Mouse (Mus musculus): ENCODE measurements around the gene Pced1a. TPM values are rescaled to one million over a fixed set of nuclear protein-coding genes. Genes with fewer than 3 reads are reported as not detected.
A peak's percentile ranks its signal among the peaks of the same experiment; 100 is the strongest.
"Not testable (repeated sequence)": the region's sequence is repeated elsewhere in the genome, so short reads cannot be mapped to it uniquely, and the experiment has no call there.

Gene Pced1a
- polyA plus RNA-seq, 1 experiment from 2014 or later: 13.9 TPM

DNA sequence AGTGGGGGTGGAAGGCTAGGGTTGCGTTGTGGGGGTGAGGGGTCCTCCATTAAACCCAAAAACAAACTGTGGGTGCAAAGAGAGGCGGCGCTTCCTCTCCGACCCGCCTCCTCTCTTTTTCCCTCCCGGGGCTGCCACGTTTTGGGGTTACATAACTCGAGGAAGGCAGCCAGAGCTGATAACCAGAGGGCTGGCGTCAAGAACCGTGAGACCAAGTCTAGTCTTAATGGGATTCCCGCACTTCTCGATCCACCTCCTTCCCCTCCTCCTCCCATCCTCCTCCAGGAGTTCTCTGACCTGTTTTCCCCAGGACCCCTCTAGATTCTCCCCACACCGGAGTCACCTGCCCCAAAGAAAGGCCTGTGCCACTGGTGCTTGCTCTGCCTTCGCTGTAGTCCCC lies 26.4 kb downstream of the Pced1a start:
- Histone ChIP-seq H3K27ac (peak overlapping the region; percentile 96), H3K9me3 (replicated peaks) (no peaks in the 10 kb centered on the region), H3K36me3 (peaks cover 32% of the 10 kb centered on the region), H3K4me1 (peaks cover 32% of the 10 kb centered on the region), H3K27me3 (ENCODE audit: low read depth, poor library complexity, severe bottlenecking) (no peaks in the 10 kb centered on the region), H3K4me3 (peak overlapping the region; percentile 80)
- DNase-seq (ENCODE audit: low spot score): peak; percentile 44
- WGBS: 16% methylated on average over 14 of the region's 14 CpGs

- no peaks in the 10 kb centered on the region for H3K9me3 ChIP-seq (replicated peaks)
- no peaks in the 10 kb centered on the region for H3K27me3 ChIP-seq (ENCODE audit: low read depth, poor library complexity, severe bottlenecking)
- peak; percentile 90 for DNase-seq (ENCODE audit: low spot score)
- H3K36me3 ChIP-seq: peaks cover 39% of the 10 kb centered on the region
- H3K4me3 ChIP-seq: peak within 1 kb of the TSS; percentile 80
- H3K4me1 ChIP-seq: peaks cover 32% of the 10 kb centered on the region
- WGBS: under 1% methylated on average over 52 of the region's 53 CpGs
- H3K27ac ChIP-seq: peak within 1 kb of the TSS; percentile 96
Observed at GRCm38 (mm10) chr2:130397186-130397985, 27.1 kb downstream of the Pced1a start, which contains the start of gene Cpxm1. Gene Cpxm1 (minus strand): TSS chr2:130397574.

DNA sequence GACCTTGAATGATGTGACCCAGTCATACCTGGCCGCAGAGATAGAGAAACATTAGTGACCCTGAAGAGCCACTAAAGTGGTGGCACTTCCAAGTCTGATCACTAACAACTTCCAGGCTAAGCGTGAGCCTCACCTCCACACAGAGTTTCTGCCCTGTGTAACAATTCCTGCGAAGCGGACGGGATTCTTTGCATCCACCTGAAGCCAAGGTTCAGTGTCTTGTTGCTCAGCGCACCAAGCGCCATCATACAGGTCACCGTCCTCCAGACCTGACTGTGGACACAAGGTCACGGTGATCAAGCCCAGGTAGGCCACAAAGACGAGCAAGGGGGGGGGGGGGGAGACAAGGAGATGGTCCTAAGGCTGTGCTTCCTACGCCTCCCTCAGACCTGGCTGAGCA lies 28.8 kb downstream of the Pced1a start:
- no peak overlapping the region for H3K27ac ChIP-seq
- peaks cover 53% of the 10 kb centered on the region for H3K36me3 ChIP-seq
- no peaks in the 10 kb centered on the region for H3K9me3 ChIP-seq (replicated peaks)
- H3K4me1 ChIP-seq: peaks cover 28% of the 10 kb centered on the region
- 0 out of 2 replicates have a peak overlapping the region, but pooled peaks have one; percentile 80 for H3K4me3 ChIP-seq
- 95% methylated on average over 11 of the region's 11 CpGs for WGBS
- H3K27me3 ChIP-seq (ENCODE audit: low read depth, poor library complexity, severe bottlenecking): no peaks in the 10 kb centered on the region
- no peak for DNase-seq (ENCODE audit: low spot score)

DNA sequence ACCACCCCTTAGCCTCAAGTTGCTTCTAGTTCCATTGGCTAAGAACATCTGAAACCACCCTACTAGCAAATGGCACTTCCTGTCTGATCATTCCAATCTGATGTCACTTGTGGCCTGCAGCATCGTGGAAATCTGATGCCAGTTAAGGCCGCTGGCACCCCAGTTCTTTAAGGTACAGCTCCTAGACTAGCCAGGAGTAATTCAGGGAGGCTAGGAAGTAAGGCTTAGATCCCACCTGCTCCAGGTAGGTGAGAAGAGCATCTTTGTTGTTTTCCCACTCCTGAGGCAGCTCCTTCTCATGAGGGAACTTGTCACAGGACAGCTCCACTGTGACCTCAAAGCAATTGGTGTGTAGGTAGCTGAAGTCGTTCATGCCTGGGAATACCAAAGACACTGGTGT lies 31.7 kb downstream of the Pced1a start:
- DNase-seq (ENCODE audit: low spot score): no peak
- no peak overlapping the region for H3K4me3 ChIP-seq
- no peaks in the 10 kb centered on the region for H3K9me3 ChIP-seq (replicated peaks)
- H3K4me1 ChIP-seq: peaks cover 20% of the 10 kb centered on the region
- H3K27ac ChIP-seq: no peak overlapping the region
- 86% methylated on average over 3 of the region's 3 CpGs for WGBS
- no peaks in the 10 kb centered on the region for H3K27me3 ChIP-seq (ENCODE audit: low read depth, poor library complexity, severe bottlenecking)
- peaks cover 60% of the 10 kb centered on the region for H3K36me3 ChIP-seq

- no peak for DNase-seq (ENCODE audit: low spot score)
- Histone ChIP-seq H3K27me3 (ENCODE audit: low read depth, poor library complexity, severe bottlenecking) (no peaks in the 10 kb centered on the region), H3K36me3 (peaks cover 58% of the 10 kb centered on the region), H3K9me3 (replicated peaks) (no peaks in the 10 kb centered on the region), H3K4me3 (no peak overlapping the region), H3K27ac (no peak overlapping the region), H3K4me1 (peaks cover 3% of the 10 kb centered on the region)
- WGBS: 86% methylated on average over 11 of the region's 11 CpGs
Observed at GRCm38 (mm10) chr2:130390993-130391625, 33.4 kb downstream of the Pced1a start.

GRCm38 (mm10) chr2:130388796-130389195 lies 35.7 kb downstream of the Pced1a start:
- Histone ChIP-seq H3K27ac (no peak overlapping the region), H3K9me3 (replicated peaks) (no peaks in the 10 kb centered on the region), H3K27me3 (ENCODE audit: low read depth, poor library complexity, severe bottlenecking) (no peaks in the 10 kb centered on the region), H3K4me3 (no peak overlapping the region), H3K36me3 (peaks cover 35% of the 10 kb centered on the region), H3K4me1 (no peaks in the 10 kb centered on the region)
- DNase-seq (ENCODE audit: low spot score): no peak
- WGBS: 87% methylated on average over 2 of the region's 2 CpGs

DNA sequence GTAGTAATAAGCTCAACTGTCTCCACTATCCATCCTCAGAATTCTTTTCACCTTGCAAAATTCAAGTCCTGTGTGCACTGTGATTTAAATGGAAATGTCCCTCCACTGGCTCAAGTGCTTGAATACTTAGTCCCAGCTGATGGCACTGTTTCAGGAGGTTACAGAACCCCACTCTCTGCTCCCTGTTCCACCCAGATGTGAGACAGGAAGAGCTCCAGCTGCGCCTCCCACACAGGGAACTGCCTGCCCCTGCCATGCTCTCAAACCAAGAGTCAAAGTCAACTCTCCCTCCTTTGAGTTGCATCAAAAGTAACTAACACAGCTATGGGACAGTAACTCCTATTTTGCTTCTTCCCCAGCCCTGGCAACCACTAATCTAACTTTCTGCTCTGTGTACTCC lies 38.3 kb downstream of the Pced1a start:
- no peak overlapping the region for H3K27ac ChIP-seq
- no peak overlapping the region for H3K4me3 ChIP-seq
- peaks cover 12% of the 10 kb centered on the region for H3K36me3 ChIP-seq
- 0 out of 2 replicates have a peak, but pooled peaks cover 4% of the 10 kb centered on the region for H3K4me1 ChIP-seq
- no peaks in the 10 kb centered on the region for H3K27me3 ChIP-seq (ENCODE audit: low read depth, poor library complexity, severe bottlenecking)
- no peaks in the 10 kb centered on the region for H3K9me3 ChIP-seq (replicated peaks)
- DNase-seq (ENCODE audit: low spot score): no peak
- 74% methylated on average over 1 of the region's 1 CpGs for WGBS

DNA sequence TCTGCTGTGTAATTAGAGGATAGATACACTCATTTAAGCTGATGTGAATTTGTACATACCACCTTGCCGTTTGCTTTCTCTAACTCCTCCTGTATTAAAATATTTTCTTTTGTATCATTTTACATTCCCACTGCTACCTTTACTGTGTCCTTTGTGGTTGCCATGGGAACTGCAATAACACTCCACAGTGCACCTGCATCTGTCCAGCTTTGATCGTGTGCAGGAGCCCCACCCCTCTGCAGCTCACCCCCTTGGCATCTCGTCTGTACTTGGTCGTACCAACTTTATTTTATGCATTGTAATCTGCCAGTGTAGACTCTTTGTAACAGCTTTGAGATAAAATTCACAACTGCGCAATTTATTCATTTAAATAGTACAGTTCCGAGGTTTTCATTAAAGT lies 40.6 kb downstream of the Pced1a start:
- 0 out of 2 replicates have a peak, but pooled peaks cover 4% of the 10 kb centered on the region for H3K4me1 ChIP-seq
- DNase-seq (ENCODE audit: low spot score): no peak

DNA sequence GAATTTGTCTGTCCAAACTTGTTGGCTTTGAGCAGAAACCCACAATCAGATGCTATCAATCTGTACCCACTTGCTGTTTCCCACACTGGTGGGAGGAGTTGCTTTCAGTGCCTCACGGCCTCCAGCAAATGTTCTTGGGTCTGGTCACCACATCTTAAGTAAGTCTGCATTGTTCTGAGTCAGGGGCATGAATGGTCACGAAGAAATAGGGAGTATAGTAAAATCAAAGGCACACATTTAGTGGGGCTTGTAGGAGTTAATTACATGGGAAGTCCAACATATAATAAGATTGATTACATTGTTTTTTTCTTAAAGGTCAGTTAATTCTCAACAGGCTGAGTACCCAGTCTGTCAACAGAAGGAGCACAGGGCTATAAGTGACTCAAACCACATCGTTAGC lies 41.3 kb downstream of the Pced1a start:
- DNase-seq (ENCODE audit: low spot score): no peak
- no peak overlapping the region for H3K4me3 ChIP-seq
- H3K9me3 ChIP-seq (replicated peaks): no peaks in the 10 kb centered on the region
- H3K4me1 ChIP-seq: 0 out of 2 replicates have a peak, but pooled peaks cover 4% of the 10 kb centered on the region
- H3K36me3 ChIP-seq: no peaks in the 10 kb centered on the region
- no peak overlapping the region for H3K27ac ChIP-seq
- H3K27me3 ChIP-seq (ENCODE audit: low read depth, poor library complexity, severe bottlenecking): no peaks in the 10 kb centered on the region
- WGBS: 58% methylated on average over 3 of the region's 3 CpGs

More for the DNA sequence above, 40.6 kb downstream of the Pced1a start:
- Histone ChIP-seq H3K36me3 (no peaks in the 10 kb centered on the region), H3K9me3 (replicated peaks) (no peaks in the 10 kb centered on the region), H3K4me3 (no peak overlapping the region), H3K27me3 (ENCODE audit: low read depth, poor library complexity, severe bottlenecking) (no peaks in the 10 kb centered on the region), H3K27ac (no peak overlapping the region)
- 81% methylated on average over 6 of the region's 6 CpGs for WGBS

- Histone ChIP-seq H3K4me3 (no peak overlapping the region), H3K27me3 (ENCODE audit: low read depth, poor library complexity, severe bottlenecking) (0 out of 2 replicates have a peak, but pooled peaks cover 5% of the 10 kb centered on the region), H3K27ac (no peak overlapping the region), H3K36me3 (no peaks in the 10 kb centered on the region), H3K4me1 (no peaks in the 10 kb centered on the region), H3K9me3 (replicated peaks) (no peaks in the 10 kb centered on the region)
- WGBS: 90% methylated on average over 4 of the region's 4 CpGs
- no peak for DNase-seq (ENCODE audit: low spot score)
Observed at GRCm38 (mm10) chr2:130374951-130375350, 49.5 kb downstream of the Pced1a start.

- not testable (repeated sequence) for H3K27ac ChIP-seq; H3K27me3 ChIP-seq (ENCODE audit: low read depth, poor library complexity, severe bottlenecking); H3K4me3 ChIP-seq; DNase-seq (ENCODE audit: low spot score); H3K4me1 ChIP-seq; H3K9me3 ChIP-seq (replicated peaks); H3K36me3 ChIP-seq
- 61% methylated on average over 1 of the region's 1 CpGs for WGBS
Observed at GRCm38 (mm10) chr2:130373026-130373425, 51.5 kb downstream of the Pced1a start.

GRCm38 (mm10) chr2:130367386-130367785 lies 57.1 kb downstream of the Pced1a start:
- Histone ChIP-seq H3K27me3 (ENCODE audit: low read depth, poor library complexity, severe bottlenecking) (peaks cover 53% of the 10 kb centered on the region), H3K4me1 (peaks cover 12% of the 10 kb centered on the region), H3K27ac (no peak overlapping the region), H3K4me3 (no peak overlapping the region), H3K9me3 (replicated peaks) (no peaks in the 10 kb centered on the region), H3K36me3 (no peaks in the 10 kb centered on the region)
- 67% methylated on average over 4 of the region's 4 CpGs for WGBS
- no peak for DNase-seq (ENCODE audit: low spot score)

All from limb, embryonic 10.5 days (tissue).